Mouse (Mus musculus) heart, adult 8-10 months (tissue): ENCODE measurements around the gene Cdca5. TPM values are rescaled to one million over a fixed set of nuclear protein-coding genes. Genes with fewer than 3 reads are reported as not detected.
"Not testable (repeated sequence)": the region's sequence is repeated elsewhere in the genome, so short reads cannot be mapped to it uniquely, and the experiment has no call there.

Experiments used
- DNase-seq: peaks from one replicate; pipeline ENCODE4 v3.0.0; 2022; ENCODE audit warnings: low spot score
- total RNA-seq, 4 experiments: library from RNA; stranded (reverse); gene quantifications; 2 replicates each; pipeline ENCODE4 v1.2.4; 2022

The Cdca5 gene
- under 1 TPM in 1 of 4 experiments, not detected in 3; 0.16 TPM for total RNA-seq

GRCm38 (mm10) chr19:6084478-6085248 lies at the start of gene Cdca5, which contains the start of gene Zfpl1:
Gene Cdca5, plus strand, starts transcription at chr19:6084983.
Gene Zfpl1, minus strand, starts transcription at chr19:6084956.
- DNase-seq = peak; percentile 97

GRCm38 (mm10) chr19:6035966-6036585 lies 48.7 kb upstream of the Cdca5 start:
- no peak for DNase-seq

DNA sequence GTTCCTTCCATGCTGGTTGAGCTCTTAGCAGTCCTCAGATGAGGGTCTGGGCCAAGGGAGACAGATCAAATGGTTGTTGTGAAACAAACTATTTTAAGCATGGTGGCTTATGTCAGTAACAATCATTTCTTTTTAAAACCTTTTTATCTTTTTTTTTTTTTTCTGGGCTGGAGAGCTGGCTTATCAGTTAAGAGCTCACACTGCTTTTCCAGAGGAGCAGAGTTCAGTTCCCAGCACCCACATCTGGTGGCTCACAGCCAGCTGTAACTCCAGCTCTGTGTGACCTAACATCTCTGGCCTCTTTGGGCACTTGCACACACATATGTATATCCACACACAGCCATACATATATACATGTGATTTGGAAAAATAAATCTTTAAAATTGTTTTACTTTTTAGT lies 47.1 kb upstream of the Cdca5 start:
- no peak for DNase-seq

- DNase-seq = no peak
Observed at GRCm38 (mm10) chr19:6038326-6038725, 46.5 kb upstream of the Cdca5 start.

DNA sequence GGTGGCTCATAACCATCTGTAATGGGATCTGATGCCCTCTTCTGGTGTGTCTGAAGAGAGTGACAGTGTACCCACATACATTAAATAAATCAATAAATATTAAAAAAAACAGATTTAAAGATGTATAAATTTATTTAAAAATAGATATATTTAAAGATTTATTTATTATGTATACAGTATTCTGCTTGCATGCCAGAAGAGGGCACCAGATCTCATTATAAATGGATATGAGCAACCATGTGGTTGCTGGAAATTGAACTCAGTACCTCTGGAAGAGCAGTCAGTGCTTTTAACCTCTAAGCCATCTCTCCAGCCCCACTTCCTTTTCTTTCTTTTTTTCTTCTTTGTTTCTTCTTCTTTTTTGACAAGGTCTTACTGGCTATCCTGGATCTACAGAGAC lies 44.8 kb upstream of the Cdca5 start:
- no peak for DNase-seq

- DNase-seq = no peak
Observed at GRCm38 (mm10) chr19:6042293-6042692, 42.5 kb upstream of the Cdca5 start.

DNA sequence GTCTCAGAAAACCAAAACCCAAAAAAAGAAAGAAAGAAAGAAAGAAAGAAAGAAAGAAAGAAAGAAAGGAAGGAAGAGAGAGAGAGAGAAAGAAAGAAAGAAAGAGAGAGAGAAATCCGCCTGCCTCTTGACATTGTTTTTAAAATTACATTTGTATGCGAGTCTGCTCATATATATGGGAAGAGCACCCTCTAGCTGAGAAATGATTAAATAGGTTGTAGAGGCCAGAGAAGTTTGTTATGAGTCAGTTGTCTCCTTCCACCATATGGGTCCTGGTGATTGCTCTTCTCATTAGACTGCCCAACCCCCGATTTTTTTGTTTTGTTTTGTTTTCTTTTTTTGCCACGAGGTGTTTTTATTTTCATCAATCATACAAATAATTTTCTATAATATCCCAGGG lies 40.7 kb upstream of the Cdca5 start:
- DNase-seq = not testable (repeated sequence)

- no peak for DNase-seq
Observed at GRCm38 (mm10) chr19:6045366-6046293, 39.2 kb upstream of the Cdca5 start.

DNA sequence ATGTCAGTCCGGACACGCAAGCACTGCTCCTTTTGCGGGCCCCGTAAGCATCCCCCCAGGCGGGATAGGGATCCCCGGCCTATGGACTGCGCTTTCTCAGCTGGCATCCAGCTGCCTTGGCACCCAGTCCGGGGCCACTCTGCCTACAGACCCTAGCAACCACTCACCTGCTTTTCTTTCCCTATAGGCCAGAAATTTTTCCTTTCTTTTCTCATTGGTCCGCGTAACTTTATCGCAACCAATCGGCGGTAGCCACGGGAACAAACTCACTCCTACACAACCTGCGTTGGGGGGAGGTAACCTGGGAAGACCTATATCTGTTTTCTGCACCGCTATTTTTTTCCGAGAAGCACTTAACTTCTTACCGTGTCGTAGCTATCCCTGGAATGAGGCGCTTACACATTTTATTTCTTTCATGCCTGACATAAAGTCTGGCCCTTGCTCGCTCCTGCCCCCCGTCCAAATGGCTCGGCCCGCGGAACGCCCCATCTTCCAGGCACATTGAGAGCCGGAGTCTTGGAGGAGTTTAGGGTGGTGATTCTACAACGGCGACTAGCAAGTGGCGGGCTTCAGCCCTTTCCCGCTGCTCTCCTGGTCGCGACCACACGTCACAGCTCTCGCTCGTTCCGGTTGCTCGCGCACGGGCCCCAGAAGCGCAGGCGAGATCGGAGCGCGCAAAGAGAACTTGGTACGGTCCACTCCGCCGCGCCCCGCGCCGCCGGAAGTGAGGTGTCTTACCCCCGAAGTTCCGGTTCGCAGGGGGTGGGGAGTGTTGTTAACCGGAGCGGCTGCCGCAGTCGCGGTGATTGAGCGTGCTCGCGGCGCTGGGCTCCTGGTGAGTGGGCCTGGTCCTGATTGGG lies 38.3 kb upstream of the Cdca5 start, which contains the start of gene Syvn1:
TSS of gene Syvn1 (plus strand) at position 283 of the 860 bp plus-strand sequence.
- peak; percentile 97 for DNase-seq

- no peak for DNase-seq
Observed at GRCm38 (mm10) chr19:6047154-6047898, 37.5 kb upstream of the Cdca5 start.

DNA sequence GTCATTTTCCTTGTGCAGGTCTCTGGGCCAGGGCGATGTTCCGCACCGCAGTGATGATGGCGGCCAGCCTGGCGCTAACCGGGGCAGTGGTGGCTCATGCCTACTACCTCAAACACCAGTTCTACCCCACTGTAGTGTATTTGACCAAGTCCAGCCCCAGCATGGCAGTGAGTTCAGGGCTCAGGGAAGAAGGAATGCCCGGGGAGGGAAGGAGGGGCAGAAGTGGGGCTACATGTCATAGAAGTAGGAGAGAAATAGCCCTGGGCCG lies 37.0 kb upstream of the Cdca5 start:
- DNase-seq = no peak

- DNase-seq = no peak
Observed at GRCm38 (mm10) chr19:6048681-6049410, 35.9 kb upstream of the Cdca5 start.

DNA sequence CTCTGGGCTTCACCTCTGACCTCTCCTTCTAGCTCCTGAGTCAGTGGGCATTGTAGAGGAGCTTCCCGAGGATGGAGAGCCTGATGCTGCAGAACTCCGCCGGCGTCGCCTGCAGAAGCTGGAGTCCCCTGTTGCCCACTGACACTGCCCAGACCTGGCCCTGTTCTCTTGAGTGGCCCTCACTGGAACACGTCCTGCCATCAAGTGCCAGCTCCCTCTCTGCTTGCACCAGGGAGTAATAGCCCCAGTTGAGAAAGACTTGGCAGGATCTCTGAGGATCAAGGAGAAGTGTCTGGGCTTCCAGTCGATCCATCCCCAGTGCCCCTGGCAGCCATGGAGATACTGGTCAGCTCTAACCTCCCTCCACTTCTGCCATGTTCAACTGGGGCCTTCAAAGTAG lies 32.3 kb upstream of the Cdca5 start:
- no peak for DNase-seq

GRCm38 (mm10) chr19:6054296-6054695 lies 30.5 kb upstream of the Cdca5 start:
- no peak for DNase-seq

DNA sequence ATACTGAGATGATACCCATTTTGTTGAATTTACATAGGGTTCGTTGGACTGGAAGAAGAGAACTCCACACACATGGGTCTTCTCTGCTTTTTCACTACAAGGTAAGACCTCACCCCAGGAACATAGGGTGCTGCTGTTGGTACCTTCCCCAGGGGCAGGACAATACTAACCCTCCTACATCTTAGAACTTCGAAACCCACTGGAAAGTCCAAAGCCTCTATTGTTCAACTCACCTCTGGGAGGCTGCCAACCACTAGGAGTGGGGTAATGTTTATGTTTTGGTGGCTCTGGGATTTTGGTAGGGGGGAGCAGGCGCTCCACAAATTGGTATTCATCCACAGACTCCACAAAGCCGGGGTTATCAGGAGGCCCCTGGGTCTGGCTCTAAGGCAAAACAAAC lies 28.1 kb upstream of the Cdca5 start:
- DNase-seq = no peak

GRCm38 (mm10) chr19:6057313-6058096 lies 27.3 kb upstream of the Cdca5 start, which contains the start of the genes Mrpl49 and Fau:
Gene Mrpl49, minus strand, starts transcription at chr19:6057785.
Gene Fau, plus strand, starts transcription at chr19:6057844.
- DNase-seq = peak; percentile 98

GRCm38 (mm10) chr19:6058513-6058912 lies 26.3 kb upstream of the Cdca5 start:
- no peak for DNase-seq

DNA sequence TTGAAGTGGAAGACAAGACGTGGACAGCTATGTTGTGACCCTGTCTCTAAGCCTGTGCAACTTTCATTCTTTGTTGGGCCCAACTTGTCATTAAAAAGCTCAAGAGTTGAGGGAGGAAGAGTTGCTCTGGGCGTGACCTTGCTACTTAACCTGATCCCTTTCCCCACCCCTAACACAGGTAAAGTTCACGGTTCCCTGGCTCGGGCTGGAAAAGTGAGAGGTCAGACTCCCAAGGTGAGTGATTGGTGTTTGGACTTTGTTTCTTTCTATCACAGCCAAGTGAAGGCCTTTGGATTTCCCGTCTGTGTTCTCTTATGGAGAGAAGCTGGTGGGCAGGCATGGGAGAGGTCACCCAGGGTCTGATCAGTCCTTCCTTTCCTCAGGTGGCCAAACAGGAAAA lies 25.8 kb upstream of the Cdca5 start:
- DNase-seq = no peak

DNA sequence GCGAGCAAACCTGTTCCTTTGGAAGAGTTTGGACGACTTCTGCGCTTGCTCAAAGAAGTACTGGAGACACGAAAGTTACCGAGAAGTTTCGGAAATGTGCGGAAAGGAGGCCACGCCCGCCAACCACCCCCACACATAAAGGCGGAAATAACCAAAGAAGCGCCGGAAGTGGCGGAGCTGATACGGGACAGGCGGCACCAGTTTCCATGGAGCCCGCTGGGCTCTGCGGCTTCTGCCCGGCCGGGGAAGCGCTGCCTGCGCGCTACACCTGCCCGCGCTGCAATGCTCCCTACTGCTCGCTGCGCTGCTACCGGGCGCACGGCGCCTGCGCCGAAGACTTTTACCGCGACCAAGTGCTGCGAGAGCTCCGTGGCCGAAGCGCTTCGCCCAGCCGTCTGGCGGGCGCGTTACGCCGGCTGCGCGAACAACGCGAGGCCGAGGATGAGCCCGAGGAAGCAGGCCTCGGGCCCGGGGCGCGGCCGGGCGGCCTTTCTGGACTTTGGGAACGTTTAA lies 23.7 kb upstream of the Cdca5 start, which contains the start of gene Znhit2:
TSS of gene Znhit2 (plus strand) at position 172 of the 513 bp plus-strand sequence.
- DNase-seq = peak; percentile 97
